ENCODE assay signal across 18 mouse cellular contexts in genomic region chr2:22677066-22677465, GRCm38 (mm10). TPM values are rescaled to one million over a fixed set of nuclear protein-coding genes. Genes with fewer than 3 reads are reported as not detected.
DNase-seq lines count a peak whose midpoint lies in the region; ATAC-seq and TF ChIP-seq lines count a peak whose summit lies in the region.
"Had no signal": no experiment of that assay in that cellular context is flagged by ENCODE, and none has a peak within 500 bp of the region (broad histone marks: within the 10 kb centered on the region; RNA-seq: fewer than 3 reads in every experiment).

No protein-coding gene starts in this region.

- H3K4me1 ChIP-seq in hindbrain, embryonic 10.5 days (replicated peaks): no peaks in the 10 kb centered on the region
- no peaks in the 10 kb centered on the region for H3K4me1 ChIP-seq in hindbrain, embryonic 13.5 days (replicated peaks)
- no peaks in the 10 kb centered on the region for H3K4me1 ChIP-seq in limb, embryonic 11.5 days (ENCODE audit: control insufficient read depth, insufficient read depth, low read length)
- no peaks in the 10 kb centered on the region for H3K4me1 ChIP-seq in limb, embryonic 10.5 days
- no peaks in the 10 kb centered on the region; a peak in 1 of 4 replicates for H3K4me1 ChIP-seq in ES-E14 (ENCODE audit: control insufficient read depth in 2 of 2, insufficient read depth in 2 of 2, low read length in 2 of 2, poor library complexity in 1 of 2)
- no peaks in the 10 kb centered on the region for H3K4me1 ChIP-seq in intestine, embryonic 15.5 days (replicated peaks)
- H3K4me1 ChIP-seq: midbrain, embryonic 12.5 days; neural tube, embryonic 12.5 days had no signal

- H3K9me3 ChIP-seq in hindbrain, embryonic 10.5 days: no peaks in the 10 kb centered on the region
- no peaks in the 10 kb centered on the region for H3K9me3 ChIP-seq in hindbrain, embryonic 13.5 days
- H3K9me3 ChIP-seq in limb, embryonic 11.5 days (ENCODE audit: control insufficient read depth, low read length): no peaks in the 10 kb centered on the region
- H3K9me3 ChIP-seq in limb, embryonic 10.5 days (replicated peaks): no peaks in the 10 kb centered on the region
- no peaks in the 10 kb centered on the region for H3K9me3 ChIP-seq in ES-E14 (ENCODE audit: control insufficient read depth, insufficient read depth, low read depth, low read length)
- no peaks in the 10 kb centered on the region for H3K9me3 ChIP-seq in intestine, embryonic 15.5 days
- H3K9me3 ChIP-seq: midbrain, embryonic 12.5 days; neural tube, embryonic 12.5 days had no signal

- no peak for ATAC-seq in hindbrain, embryonic 13.5 days (ENCODE audit: low FRiP score)
- no peak for ATAC-seq in limb, embryonic 11.5 days (ENCODE audit: insufficient number of reproducible peaks, low FRiP score, low TSS enrichment, low read depth)
- peak; percentile 94 for ATAC-seq in intestine, embryonic 15.5 days
- ATAC-seq in activated CD4-positive, CD25-positive, alpha-beta regulatory T cell, adult 4 months: no peak
- ATAC-seq: forebrain, postnatal 0 days had no signal

- 36% methylated on average over 8 of the region's 8 CpGs for WGBS in hindbrain, embryonic 10.5 days
- WGBS in hindbrain, embryonic 13.5 days: 39% methylated on average over 8 of the region's 8 CpGs
- WGBS in limb, embryonic 11.5 days: 20% methylated on average over 8 of the region's 8 CpGs
- WGBS in limb, embryonic 10.5 days: 20% methylated on average over 8 of the region's 8 CpGs
- WGBS in intestine, embryonic 15.5 days: 13% methylated on average over 8 of the region's 8 CpGs

- H3K4me2 ChIP-seq in hindbrain, embryonic 13.5 days: no peak overlapping the region
- H3K4me2 ChIP-seq in limb, embryonic 11.5 days (ENCODE audit: low read depth, severe bottlenecking): no peak overlapping the region
- no peak overlapping the region for H3K4me2 ChIP-seq in intestine, embryonic 15.5 days (replicated peaks)
- H3K4me2 ChIP-seq: midbrain, embryonic 12.5 days; neural tube, embryonic 12.5 days had no signal

- H3K9ac ChIP-seq in hindbrain, embryonic 13.5 days: no peak overlapping the region
- H3K9ac ChIP-seq in limb, embryonic 11.5 days (ENCODE audit: low read length): no peak overlapping the region
- no peak overlapping the region for H3K9ac ChIP-seq in ES-E14 (ENCODE audit: insufficient read depth, low read depth, low read length, poor library complexity, severe bottlenecking)
- H3K9ac ChIP-seq in intestine, embryonic 15.5 days: no peak overlapping the region
- H3K9ac ChIP-seq: forebrain, postnatal 0 days; midbrain, embryonic 12.5 days; neural tube, embryonic 12.5 days had no signal

- peak; percentile 5 for DNase-seq in hindbrain, embryonic 10.5 days (ENCODE audit: low spot score)
- peak; percentile 24 for DNase-seq in limb, embryonic 11.5 days (ENCODE audit: low spot score)
- DNase-seq in limb, embryonic 10.5 days (ENCODE audit: low spot score): no peak
- peak; percentile 25 for DNase-seq in ES-E14 (ENCODE audit: low read depth, low spot score)
- DNase-seq in testis, postnatal 14 days (ENCODE audit: low spot score): no peak
- DNase-seq: cerebellum, postnatal 14 days; forebrain, postnatal 0 days; gastrocnemius, postnatal 10 days; lung, postnatal 10 days had no signal

- H3K27me3 ChIP-seq in hindbrain, embryonic 10.5 days (ENCODE audit: insufficient read depth, poor library complexity, severe bottlenecking): no peaks in the 10 kb centered on the region
- H3K27me3 ChIP-seq in hindbrain, embryonic 13.5 days: no peaks in the 10 kb centered on the region
- H3K27me3 ChIP-seq in limb, embryonic 11.5 days (ENCODE audit: control insufficient read depth, insufficient read depth, low read length): no peaks in the 10 kb centered on the region
- H3K27me3 ChIP-seq in limb, embryonic 10.5 days (ENCODE audit: low read depth, poor library complexity, severe bottlenecking): no peaks in the 10 kb centered on the region
- no peaks in the 10 kb centered on the region for H3K27me3 ChIP-seq in intestine, embryonic 15.5 days (replicated peaks)
- H3K27me3 ChIP-seq: midbrain, embryonic 12.5 days; neural tube, embryonic 12.5 days had no signal

- no peak overlapping the region for H3K27ac ChIP-seq in hindbrain, embryonic 10.5 days
- no peak overlapping the region for H3K27ac ChIP-seq in hindbrain, embryonic 13.5 days
- no peak overlapping the region for H3K27ac ChIP-seq in limb, embryonic 11.5 days (replicated peaks; ENCODE audit: low read depth, low read length)
- no peak overlapping the region for H3K27ac ChIP-seq in limb, embryonic 10.5 days
- H3K27ac ChIP-seq in ES-E14 (ENCODE audit: insufficient read depth, low read depth, low read length, poor library complexity, severe bottlenecking): no peak overlapping the region
- H3K27ac ChIP-seq in intestine, embryonic 15.5 days: no peak overlapping the region
- H3K27ac ChIP-seq: layer of hippocampus, adult 2 months; midbrain, embryonic 12.5 days; neural tube, embryonic 12.5 days had no signal

- no peak overlapping the region for H3K4me3 ChIP-seq in hindbrain, embryonic 10.5 days
- H3K4me3 ChIP-seq in hindbrain, embryonic 13.5 days: no peak overlapping the region
- H3K4me3 ChIP-seq in limb, embryonic 11.5 days (ENCODE audit: low read depth, low read length): no peak overlapping the region
- no peak overlapping the region for H3K4me3 ChIP-seq in limb, embryonic 10.5 days
- no peak overlapping the region for H3K4me3 ChIP-seq in ES-E14 (ENCODE audit: insufficient read depth in 1 of 2, low read depth in 1 of 2, low read length in 2 of 2, poor library complexity in 1 of 2, severe bottlenecking in 1 of 2)
- H3K4me3 ChIP-seq in intestine, embryonic 15.5 days (replicated peaks): no peak overlapping the region
- H3K4me3 ChIP-seq: layer of hippocampus, adult 2 months; midbrain, embryonic 12.5 days; neural tube, embryonic 12.5 days had no signal

- in situ Hi-C loops in ES-E14 (cut with MboI; ENCODE audit: low sequenced_read_pairs in 2 of 2, unreplicated experiment in 2 of 2): no loop called here

- no peaks in the 10 kb centered on the region for H3K36me3 ChIP-seq in hindbrain, embryonic 10.5 days
- H3K36me3 ChIP-seq in hindbrain, embryonic 13.5 days: peaks cover 34% of the 10 kb centered on the region
- H3K36me3 ChIP-seq in limb, embryonic 11.5 days (ENCODE audit: control insufficient read depth, insufficient read depth, low read length): no peaks in the 10 kb centered on the region
- no peaks in the 10 kb centered on the region for H3K36me3 ChIP-seq in limb, embryonic 10.5 days
- H3K36me3 ChIP-seq in ES-E14 (ENCODE audit: control insufficient read depth, insufficient read depth, low read length, poor library complexity, severe bottlenecking): no peaks in the 10 kb centered on the region
- no peaks in the 10 kb centered on the region for H3K36me3 ChIP-seq in intestine, embryonic 15.5 days
- H3K36me3 ChIP-seq: midbrain, embryonic 12.5 days; neural tube, embryonic 12.5 days had no signal

TF ChIP-seq in ES-E14, 5 proteins besides CTCF, POLR2A, EP300 and RAD21:
- TF ChIP-seq MAFK (IDR thresholded peaks at IDR 0.05; ENCODE audit: insufficient read depth, low read depth, low read length) (no peak), CHD2 (IDR thresholded peaks at IDR 0.05; ENCODE audit: low read depth, low read length) (no peak), ZC3H11A (IDR thresholded peaks at IDR 0.05; ENCODE audit: borderline replicate concordance, low read depth, low read length) (no peak), ZNF384 (IDR thresholded peaks at IDR 0.05; ENCODE audit: low read depth, low read length) (no peak), HCFC1 (IDR thresholded peaks at IDR 0.05; ENCODE audit: borderline replicate concordance, insufficient read depth, low read length) (no peak)

RNA-seq across cellular contexts. Expression of gene Gad2, which starts 55.1 kb away (rescaled TPM):
- polyA plus RNA-seq in hindbrain, embryonic 10.5 days (2016; fragmentation: Nextera tagmentation; extraction: Ambion mirVana): 1.3 and 13.6 TPM in 2 replicates
- 62.9 and 68.3 TPM in 2 replicates for polyA plus RNA-seq in hindbrain, embryonic 13.5 days (2015; fragmentation: Nextera tagmentation; extraction: Ambion mirVana)
- 0.07 TPM in 1 of 2 replicates, not detected in the other for polyA plus RNA-seq in limb, embryonic 11.5 days (2014; fragmentation: Nextera tagmentation; extraction: Ambion mirVana)
- polyA plus RNA-seq in limb, embryonic 10.5 days (2016; fragmentation: Nextera tagmentation; extraction: Ambion mirVana): 0.03 TPM in 1 of 2 replicates, not detected in the other
- 0.13 TPM in 1 of 2 replicates, not detected in the other for total RNA-seq in ES-E14 (2012; rRNA removed)
- 0.04 and 0.30 TPM in 2 replicates for polyA plus RNA-seq in intestine, embryonic 15.5 days (2015; fragmentation: Nextera tagmentation; extraction: Ambion mirVana)
- polyA plus RNA-seq in activated CD4-positive, CD25-positive, alpha-beta regulatory T cell, adult 4 months (2017; shearing (Covaris generic)): not detected
- total RNA-seq: heart, postnatal 25 days had no signal
- polyA plus RNA-seq: liver, adult 2 months; urinary bladder, adult 2 months had no signal

Comparison
In these comparisons a context has a peak if more than half of its experiments do, and no peak if none do; other contexts are left out.
1. DNase-seq: peak in hindbrain, embryonic 10.5 days (single experiment), limb, embryonic 11.5 days (single experiment) and ES-E14 (single experiment); none in limb, embryonic 10.5 days (single experiment) and testis, postnatal 14 days (single experiment).